Mouse (Mus musculus): ENCODE measurements around the gene Clybl. TPM values are rescaled to one million over a fixed set of nuclear protein-coding genes. Genes with fewer than 3 reads are reported as not detected.

The Clybl gene
- polyA plus RNA-seq, 1 experiment from 2014 or later: 12.5 TPM

- no peak overlapping the region for H3K27ac ChIP-seq
- H3K4me3 ChIP-seq: no peak overlapping the region
- no peak overlapping the region for H3K4me2 ChIP-seq
- H3K36me3 ChIP-seq (replicated peaks): no peaks in the 10 kb centered on the region
- H3K27me3 ChIP-seq (replicated peaks): no peaks in the 10 kb centered on the region
- WGBS: 58% methylated on average over 14 of the region's 14 CpGs
- H3K4me1 ChIP-seq: peaks cover 12% of the 10 kb centered on the region; the same call in 1 of the 2 replicates
- no peak overlapping the region for H3K9ac ChIP-seq
- no peaks in the 10 kb centered on the region for H3K9me3 ChIP-seq
- peak; percentile 45 for ATAC-seq (replicated peaks)
Observed at GRCm38 (mm10) chr14:122176263-122176798, 5.2 kb upstream of the Clybl start.

- Histone ChIP-seq H3K27ac (no peak overlapping the region), H3K9me3 (no peaks in the 10 kb centered on the region), H3K27me3 (replicated peaks) (no peaks in the 10 kb centered on the region), H3K4me2 (no peak overlapping the region), H3K4me3 (no peak overlapping the region), H3K4me1 (peaks cover 18% of the 10 kb centered on the region; the same call in 1 of the 2 replicates), H3K9ac (no peak overlapping the region), H3K36me3 (replicated peaks) (no peaks in the 10 kb centered on the region)
- no peak for ATAC-seq (replicated peaks)
- 45% methylated on average over 16 of the region's 16 CpGs for WGBS
Observed at GRCm38 (mm10) chr14:122179262-122179661, 2.2 kb upstream of the Clybl start.

- Histone ChIP-seq H3K4me1 (peaks cover 10% of the 10 kb centered on the region; the same call in 1 of the 2 replicates), H3K36me3 (replicated peaks) (no peaks in the 10 kb centered on the region), H3K4me2 (peak overlapping the region; percentile 72), H3K9me3 (no peaks in the 10 kb centered on the region), H3K27ac (peak overlapping the region; percentile 55; the same call in 1 of the 2 replicates), H3K27me3 (replicated peaks) (no peaks in the 10 kb centered on the region), H3K9ac (peak overlapping the region; percentile 59), H3K4me3 (peak overlapping the region; percentile 74)
- under 1% methylated on average over 12 of the region's 12 CpGs for WGBS
- ATAC-seq (replicated peaks): no peak
Observed at GRCm38 (mm10) chr14:122181815-122182157, 282 bp downstream of the Clybl start.

- Histone ChIP-seq H3K27me3 (replicated peaks) (no peaks in the 10 kb centered on the region), H3K36me3 (replicated peaks) (no peaks in the 10 kb centered on the region), H3K4me3 (peak overlapping the region; percentile 74), H3K27ac (no peak overlapping the region), H3K9me3 (no peaks in the 10 kb centered on the region), H3K4me1 (peaks cover 10% of the 10 kb centered on the region; the same call in 1 of the 2 replicates), H3K4me2 (peak overlapping the region; percentile 72), H3K9ac (no peak overlapping the region)
- no peak for ATAC-seq (replicated peaks)
- WGBS: 84% methylated on average over 6 of the region's 6 CpGs
Observed at GRCm38 (mm10) chr14:122182220-122182619, 716 bp downstream of the Clybl start.

DNA sequence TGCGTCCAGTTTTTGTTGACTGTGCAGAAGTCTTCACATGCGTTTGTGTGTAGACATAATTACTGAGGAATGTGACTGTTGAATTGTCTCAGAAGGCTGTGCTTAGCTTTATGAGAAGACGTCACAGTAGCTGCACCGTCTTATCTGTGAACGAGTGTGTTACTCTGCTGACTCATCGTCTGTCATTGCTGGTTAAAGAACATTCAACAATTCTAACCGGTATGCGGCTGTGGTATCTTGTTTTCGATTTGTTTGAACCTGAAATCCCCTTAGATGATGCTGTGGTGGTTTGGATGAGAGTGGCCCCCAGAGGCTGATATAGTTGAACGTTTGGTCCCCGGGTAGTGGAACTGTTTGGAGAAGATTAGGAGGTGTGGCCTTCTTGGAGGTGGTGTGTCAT lies 2.5 kb downstream of the Clybl start:
- no peaks in the 10 kb centered on the region for H3K36me3 ChIP-seq (replicated peaks)
- no peaks in the 10 kb centered on the region for H3K9me3 ChIP-seq
- H3K4me1 ChIP-seq: peaks cover 10% of the 10 kb centered on the region; the same call in 1 of the 2 replicates
- H3K4me2 ChIP-seq: no peak overlapping the region
- ATAC-seq (replicated peaks): no peak
- H3K9ac ChIP-seq: no peak overlapping the region
- H3K4me3 ChIP-seq: no peak overlapping the region
- no peak overlapping the region for H3K27ac ChIP-seq
- 88% methylated on average over 11 of the region's 11 CpGs for WGBS
- H3K27me3 ChIP-seq (replicated peaks): no peaks in the 10 kb centered on the region

GRCm38 (mm10) chr14:122188250-122188649 lies 6.7 kb downstream of the Clybl start:
- no peak for ATAC-seq (replicated peaks)
- H3K4me1 ChIP-seq: no peaks in the 10 kb centered on the region
- H3K4me2 ChIP-seq: no peak overlapping the region
- no peak overlapping the region for H3K9ac ChIP-seq
- 89% methylated on average over 5 of the region's 5 CpGs for WGBS
- no peaks in the 10 kb centered on the region for H3K9me3 ChIP-seq
- H3K4me3 ChIP-seq: no peak overlapping the region
- H3K27me3 ChIP-seq (replicated peaks): no peaks in the 10 kb centered on the region
- no peak overlapping the region for H3K27ac ChIP-seq
- no peaks in the 10 kb centered on the region for H3K36me3 ChIP-seq (replicated peaks)

GRCm38 (mm10) chr14:122189901-122190300 lies 8.4 kb downstream of the Clybl start:
- Histone ChIP-seq H3K9me3 (no peaks in the 10 kb centered on the region), H3K9ac (no peak overlapping the region), H3K4me2 (no peak overlapping the region), H3K36me3 (replicated peaks) (no peaks in the 10 kb centered on the region), H3K27ac (no peak overlapping the region), H3K4me3 (no peak overlapping the region), H3K4me1 (no peaks in the 10 kb centered on the region), H3K27me3 (replicated peaks) (no peaks in the 10 kb centered on the region)
- ATAC-seq (replicated peaks): 0 out of 2 replicates have a peak, but pooled peaks have one; percentile 38
- WGBS: 75% methylated on average over 5 of the region's 5 CpGs

DNA sequence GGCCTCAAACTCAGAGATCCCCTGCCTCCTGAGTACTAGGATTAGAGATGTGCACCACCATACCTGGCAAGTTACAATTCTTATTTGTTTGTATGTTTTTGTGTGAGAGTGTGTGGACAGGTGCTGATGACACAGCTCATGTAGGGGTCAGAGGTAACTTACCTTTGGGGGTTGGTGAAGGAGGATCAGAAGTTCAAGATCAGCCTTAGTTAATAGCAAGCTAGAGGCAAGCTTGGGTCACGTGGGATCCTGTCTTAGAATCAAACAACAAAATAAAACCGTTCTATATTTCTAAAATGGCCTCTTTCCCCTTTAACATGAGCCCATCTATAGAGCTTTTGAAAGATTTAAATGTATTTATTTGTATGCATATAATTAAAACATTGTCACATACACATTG lies 9.0 kb downstream of the Clybl start:
- Histone ChIP-seq H3K27ac (no peak overlapping the region), H3K27me3 (replicated peaks) (no peaks in the 10 kb centered on the region), H3K36me3 (replicated peaks) (no peaks in the 10 kb centered on the region), H3K4me2 (no peak overlapping the region), H3K9me3 (no peaks in the 10 kb centered on the region), H3K4me1 (no peaks in the 10 kb centered on the region), H3K9ac (no peak overlapping the region), H3K4me3 (no peak overlapping the region)
- WGBS: 26% methylated on average over 2 of the region's 2 CpGs
- 0 out of 2 replicates have a peak, but pooled peaks have one; percentile 14 for ATAC-seq (replicated peaks)

DNA sequence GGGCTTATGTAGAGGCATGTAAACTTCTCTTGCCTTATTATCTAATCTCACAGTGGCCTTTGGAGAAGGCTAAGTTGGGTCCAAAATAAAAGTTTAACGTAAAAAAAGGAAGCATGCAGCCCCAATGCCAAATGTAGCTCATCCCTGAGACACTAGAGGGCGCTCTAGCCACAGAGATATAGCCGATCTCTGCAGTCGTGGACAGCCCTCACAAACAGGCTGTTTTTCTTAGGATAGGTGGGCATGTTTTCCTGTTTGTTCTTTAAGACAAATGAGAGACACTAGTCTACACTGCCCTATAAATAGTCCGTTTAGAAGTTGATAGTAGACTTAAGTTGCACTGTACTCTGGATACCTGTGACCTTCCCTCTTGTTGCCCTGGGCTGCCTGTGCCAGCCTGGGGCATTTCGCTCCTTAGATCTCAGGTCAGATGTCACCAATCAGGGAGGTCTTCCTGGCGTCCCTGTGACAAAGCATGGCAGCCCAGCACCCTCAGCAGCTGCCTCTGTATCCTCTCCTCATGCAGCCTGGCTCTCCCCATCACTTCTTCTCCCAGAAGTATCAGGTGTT lies 9.5 kb downstream of the Clybl start:
- Histone ChIP-seq H3K4me1 (no peaks in the 10 kb centered on the region), H3K4me3 (no peak overlapping the region), H3K9ac (no peak overlapping the region), H3K9me3 (no peaks in the 10 kb centered on the region), H3K27me3 (replicated peaks) (no peaks in the 10 kb centered on the region), H3K27ac (no peak overlapping the region), H3K4me2 (no peak overlapping the region), H3K36me3 (replicated peaks) (no peaks in the 10 kb centered on the region)
- WGBS: 17% methylated on average over 7 of the region's 7 CpGs
- ATAC-seq (replicated peaks): peak; percentile 75

DNA sequence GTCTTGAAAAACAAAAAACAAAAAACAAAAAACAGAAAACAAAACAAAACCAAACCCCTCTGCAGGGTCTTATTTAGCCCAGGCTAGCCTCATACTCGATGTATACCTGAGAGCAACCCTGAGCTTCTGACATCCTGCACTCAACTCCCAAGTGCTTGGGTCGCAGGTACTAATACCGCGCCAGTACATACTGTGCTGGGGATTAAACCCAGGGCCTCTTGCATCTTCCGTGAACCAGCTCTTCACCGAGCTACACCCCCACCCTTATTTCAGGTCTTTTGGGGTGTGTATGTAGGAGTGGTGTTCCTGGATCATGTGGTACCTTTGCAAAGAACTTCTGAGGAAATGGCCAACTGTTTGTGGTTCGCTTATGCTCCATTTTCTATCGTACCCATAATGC lies 13.1 kb downstream of the Clybl start:
- H3K9me3 ChIP-seq: no peaks in the 10 kb centered on the region
- H3K27me3 ChIP-seq (replicated peaks): no peaks in the 10 kb centered on the region
- no peak overlapping the region for H3K9ac ChIP-seq
- no peak overlapping the region for H3K27ac ChIP-seq
- no peak overlapping the region for H3K4me3 ChIP-seq
- no peak for ATAC-seq (replicated peaks)
- 96% methylated on average over 8 of the region's 8 CpGs for WGBS
- H3K4me1 ChIP-seq: no peaks in the 10 kb centered on the region
- H3K4me2 ChIP-seq: no peak overlapping the region
- no peaks in the 10 kb centered on the region for H3K36me3 ChIP-seq (replicated peaks)

- no peak overlapping the region for H3K4me3 ChIP-seq
- no peak overlapping the region for H3K4me2 ChIP-seq
- no peak overlapping the region for H3K9ac ChIP-seq
- H3K4me1 ChIP-seq: no peaks in the 10 kb centered on the region
- no peaks in the 10 kb centered on the region for H3K36me3 ChIP-seq (replicated peaks)
- ATAC-seq (replicated peaks): no peak
- H3K27ac ChIP-seq: no peak overlapping the region
- no peaks in the 10 kb centered on the region for H3K9me3 ChIP-seq
- 83% methylated on average over 6 of the region's 6 CpGs for WGBS
- no peaks in the 10 kb centered on the region for H3K27me3 ChIP-seq (replicated peaks)
Observed at GRCm38 (mm10) chr14:122196851-122197250, 15.3 kb downstream of the Clybl start.

- Histone ChIP-seq H3K27ac (no peak overlapping the region), H3K4me3 (no peak overlapping the region), H3K9ac (no peak overlapping the region), H3K9me3 (no peaks in the 10 kb centered on the region), H3K36me3 (replicated peaks) (no peaks in the 10 kb centered on the region), H3K4me2 (no peak overlapping the region), H3K27me3 (replicated peaks) (no peaks in the 10 kb centered on the region), H3K4me1 (no peaks in the 10 kb centered on the region)
- WGBS: 85% methylated on average over 14 of the region's 14 CpGs
- ATAC-seq (replicated peaks): no peak
Observed at GRCm38 (mm10) chr14:122200247-122200885, 18.9 kb downstream of the Clybl start.

GRCm38 (mm10) chr14:122209177-122209576 lies 27.7 kb downstream of the Clybl start:
- Histone ChIP-seq H3K4me3 (no peak overlapping the region), H3K4me2 (no peak overlapping the region), H3K27me3 (replicated peaks) (no peaks in the 10 kb centered on the region), H3K9ac (no peak overlapping the region), H3K36me3 (replicated peaks) (no peaks in the 10 kb centered on the region), H3K9me3 (no peaks in the 10 kb centered on the region), H3K4me1 (no peaks in the 10 kb centered on the region), H3K27ac (no peak overlapping the region)
- ATAC-seq (replicated peaks): no peak
- WGBS: 87% methylated on average over 5 of the region's 5 CpGs
